24 mouse cellular contexts compared by ENCODE assay signal in genomic region chr8:117576291-117576785, GRCm38 (mm10).
DNase-seq lines count a peak whose midpoint lies in the region; ATAC-seq lines count a peak whose summit lies in the region.
"Had no signal": no experiment of that assay in that cellular context is flagged by ENCODE, and none has a peak within 500 bp of the region (broad histone marks: within the 10 kb centered on the region; RNA-seq: fewer than 3 reads in every experiment).

No protein-coding gene starts in this region.

- no peak for ATAC-seq in embryonic facial prominence, embryonic 14.5 days (ENCODE audit: low read depth)
- no peak for ATAC-seq in midbrain, embryonic 11.5 days (ENCODE audit: low FRiP score)
- no peak for ATAC-seq in midbrain, embryonic 15.5 days (replicated peaks)
- ATAC-seq: activated CD4-positive, CD25-positive, alpha-beta regulatory T cell, adult 4 months; forebrain, embryonic 15.5 days; forebrain, postnatal 0 days had no signal

- no peaks in the 10 kb centered on the region for H3K9me3 ChIP-seq in embryonic facial prominence, embryonic 14.5 days (ENCODE audit: control insufficient read depth, low read length)
- H3K9me3 ChIP-seq in embryonic facial prominence, embryonic 10.5 days, result no peaks in the 10 kb centered on the region
- no peaks in the 10 kb centered on the region for H3K9me3 ChIP-seq in midbrain, embryonic 11.5 days (ENCODE audit: control insufficient read depth, low read length)
- no peaks in the 10 kb centered on the region for H3K9me3 ChIP-seq in midbrain, embryonic 15.5 days
- H3K9me3 ChIP-seq: embryonic facial prominence, embryonic 12.5 days; embryonic facial prominence, embryonic 15.5 days; forebrain, embryonic 12.5 days; forebrain, embryonic 15.5 days had no signal

- H3K27me3 ChIP-seq in embryonic facial prominence, embryonic 14.5 days (replicated peaks; ENCODE audit: control insufficient read depth, insufficient read depth, low read length), result no peaks in the 10 kb centered on the region
- H3K27me3 ChIP-seq in embryonic facial prominence, embryonic 10.5 days (replicated peaks; ENCODE audit: low read depth, poor library complexity, severe bottlenecking), result no peaks in the 10 kb centered on the region
- no peaks in the 10 kb centered on the region for H3K27me3 ChIP-seq in midbrain, embryonic 11.5 days (ENCODE audit: control insufficient read depth, insufficient read depth, low read length)
- H3K27me3 ChIP-seq in midbrain, embryonic 15.5 days (replicated peaks), result no peaks in the 10 kb centered on the region
- H3K27me3 ChIP-seq: embryonic facial prominence, embryonic 12.5 days; embryonic facial prominence, embryonic 15.5 days; forebrain, embryonic 12.5 days; forebrain, embryonic 15.5 days had no signal

- H3K36me3 ChIP-seq in embryonic facial prominence, embryonic 14.5 days (ENCODE audit: control insufficient read depth, insufficient read depth, low read length), result no peaks in the 10 kb centered on the region
- H3K36me3 ChIP-seq in embryonic facial prominence, embryonic 10.5 days (replicated peaks), result no peaks in the 10 kb centered on the region
- H3K36me3 ChIP-seq in midbrain, embryonic 11.5 days (ENCODE audit: control insufficient read depth, insufficient read depth, low read length), result no peaks in the 10 kb centered on the region
- H3K36me3 ChIP-seq in midbrain, embryonic 15.5 days (replicated peaks), result no peaks in the 10 kb centered on the region
- H3K36me3 ChIP-seq: embryonic facial prominence, embryonic 12.5 days; embryonic facial prominence, embryonic 15.5 days; forebrain, embryonic 12.5 days; forebrain, embryonic 15.5 days had no signal

- DNase-seq in embryonic facial prominence, embryonic 14.5 days (ENCODE audit: low spot score), result peak; percentile 11
- no peak for DNase-seq in embryonic facial prominence, embryonic 10.5 days (ENCODE audit: low spot score)
- peak; percentile 68 for DNase-seq in midbrain, embryonic 11.5 days (ENCODE audit: low spot score, missing footprints)
- DNase-seq in NIH3T3 (ENCODE audit: low read depth), result peak; percentile 3
- peak; percentile 44 for DNase-seq in fibroblast of lung, adult 2 months (ENCODE audit: low read depth)
- DNase-seq in heart, adult 11 months, result no peak
- no peak for DNase-seq in spleen, postnatal 10 days (ENCODE audit: low spot score in 2 of 2)
- DNase-seq: adrenal gland, adult 8-10 months; adrenal gland, postnatal 14 days; cerebellum, adult 11 months; cerebellum, adult 18-20 months; cerebellum, adult 8-10 months; cerebellum, adult 9-11 months; cerebellum, postnatal 14 days; cerebellum, postnatal 36 days; embryo, embryonic 11 days; forebrain, postnatal 0 days had no signal

- H3K27ac ChIP-seq in embryonic facial prominence, embryonic 14.5 days (replicated peaks; ENCODE audit: low read depth, low read length), result no peak overlapping the region
- H3K27ac ChIP-seq in embryonic facial prominence, embryonic 10.5 days (replicated peaks), result no peak overlapping the region
- H3K27ac ChIP-seq in midbrain, embryonic 11.5 days (ENCODE audit: low read depth, low read length), result no peak overlapping the region
- no peak overlapping the region for H3K27ac ChIP-seq in midbrain, embryonic 15.5 days
- H3K27ac ChIP-seq: embryonic facial prominence, embryonic 12.5 days; embryonic facial prominence, embryonic 15.5 days; forebrain, embryonic 12.5 days; forebrain, embryonic 15.5 days had no signal

- WGBS in embryonic facial prominence, embryonic 14.5 days, result 60% methylated on average over 9 of the region's 9 CpGs
- WGBS in embryonic facial prominence, embryonic 10.5 days, result 76% methylated on average over 9 of the region's 9 CpGs
- WGBS in midbrain, embryonic 11.5 days, result 71% methylated on average over 9 of the region's 9 CpGs
- 61% methylated on average over 9 of the region's 9 CpGs for WGBS in midbrain, embryonic 15.5 days

- H3K4me3 ChIP-seq in embryonic facial prominence, embryonic 14.5 days (ENCODE audit: low read depth, low read length), result no peak overlapping the region
- H3K4me3 ChIP-seq in embryonic facial prominence, embryonic 10.5 days, result no peak overlapping the region
- H3K4me3 ChIP-seq in midbrain, embryonic 11.5 days (ENCODE audit: low read depth, low read length), result no peak overlapping the region
- H3K4me3 ChIP-seq in midbrain, embryonic 15.5 days, result no peak overlapping the region
- H3K4me3 ChIP-seq: embryonic facial prominence, embryonic 12.5 days; embryonic facial prominence, embryonic 15.5 days; erythroblast, embryonic 14.5 days; forebrain, embryonic 12.5 days; forebrain, embryonic 15.5 days had no signal

- no peaks in the 10 kb centered on the region for H3K4me1 ChIP-seq in embryonic facial prominence, embryonic 14.5 days (ENCODE audit: control insufficient read depth, insufficient read depth, low read length)
- 0 out of 2 replicates have a peak, but pooled peaks cover 3% of the 10 kb centered on the region for H3K4me1 ChIP-seq in embryonic facial prominence, embryonic 10.5 days
- H3K4me1 ChIP-seq in midbrain, embryonic 11.5 days (ENCODE audit: control insufficient read depth, insufficient read depth, low read length), result no peaks in the 10 kb centered on the region
- H3K4me1 ChIP-seq in midbrain, embryonic 15.5 days, result no peaks in the 10 kb centered on the region
- H3K4me1 ChIP-seq: embryonic facial prominence, embryonic 12.5 days; embryonic facial prominence, embryonic 15.5 days; forebrain, embryonic 12.5 days; forebrain, embryonic 15.5 days had no signal

- H3K4me2 ChIP-seq in embryonic facial prominence, embryonic 14.5 days (ENCODE audit: low read depth, low read length), result no peak overlapping the region
- H3K4me2 ChIP-seq in midbrain, embryonic 11.5 days, result no peak overlapping the region
- H3K4me2 ChIP-seq in midbrain, embryonic 15.5 days, result no peak overlapping the region
- H3K4me2 ChIP-seq: embryonic facial prominence, embryonic 12.5 days; embryonic facial prominence, embryonic 15.5 days; forebrain, embryonic 12.5 days; forebrain, embryonic 15.5 days had no signal

- no peak overlapping the region for H3K9ac ChIP-seq in embryonic facial prominence, embryonic 14.5 days (ENCODE audit: low read depth, low read length)
- H3K9ac ChIP-seq in midbrain, embryonic 11.5 days (ENCODE audit: low read length), result no peak overlapping the region
- no peak overlapping the region for H3K9ac ChIP-seq in midbrain, embryonic 15.5 days
- H3K9ac ChIP-seq: embryonic facial prominence, embryonic 12.5 days; embryonic facial prominence, embryonic 15.5 days; forebrain, embryonic 12.5 days; forebrain, embryonic 15.5 days; forebrain, postnatal 0 days had no signal

Comparison
In these comparisons a context has a peak if more than half of its experiments do, and no peak if none do; other contexts are left out.
1. DNase-seq: peak in embryonic facial prominence, embryonic 14.5 days (single experiment), midbrain, embryonic 11.5 days (single experiment), NIH3T3 (single experiment) and fibroblast of lung, adult 2 months (single experiment); none in embryonic facial prominence, embryonic 10.5 days (single experiment), heart, adult 11 months (single experiment) and spleen, postnatal 10 days (0 of 2).